Mouse (Mus musculus) G1E (cell line): ENCODE measurements around the gene Olfr317. TPM values are rescaled to one million over a fixed set of nuclear protein-coding genes. Genes with fewer than 3 reads are reported as not detected.
"Not testable (repeated sequence)": the region's sequence is repeated elsewhere in the genome, so short reads cannot be mapped to it uniquely, and the experiment has no call there.

ENCODE experiments used
- ATAC-seq: 2 replicates; pipeline ENCODE4 v1.8.0; 2016; ENCODE audit warnings: mild to moderate bottlenecking; ENCODE audit not compliant: insufficient number of reproducible peaks, poor library complexity, low FRiP score, severe bottlenecking; ENCODE audit errors: extremely low read depth
- DNase-seq: peaks from one replicate; pipeline ENCODE4 v3.0.0; 2012; ENCODE audit warnings: low spot score
- H3K27me3 ChIP-seq: 2 replicates; pipeline ENCODE4 v1.6.1; 2012; ENCODE audit warnings: mild to moderate bottlenecking, low read length, inconsistent platforms; ENCODE audit not compliant: insufficient read depth
- H3K36me3 ChIP-seq: replicated peaks from 2 replicates; pipeline ENCODE3; 2012; ENCODE audit warnings: mild to moderate bottlenecking, inconsistent platforms
- H3K4me1 ChIP-seq: 2 replicates; pipeline ENCODE4 v1.6.1; 2012; ENCODE audit warnings: low read depth, low read length, inconsistent platforms, mixed read lengths; ENCODE audit not compliant: insufficient read depth
- H3K4me3 ChIP-seq: 2 replicates; pipeline ENCODE4 v1.5.1; 2012; ENCODE audit warnings: low read depth, mild to moderate bottlenecking, inconsistent platforms, low read length, moderate library complexity, mixed read lengths
- H3K9me3 ChIP-seq: replicated peaks from 2 replicates; pipeline ENCODE4 v1.6.1; 2012; ENCODE audit warnings: inconsistent platforms
- CTCF ChIP-seq: IDR thresholded peaks from 2 replicates; pipeline ENCODE4 v1.5.1; 2012; ENCODE audit warnings: low read depth, low read length, inconsistent platforms, mixed read lengths
- GATA1 ChIP-seq: IDR thresholded peaks from 2 replicates; pipeline ENCODE4 v1.6.1; 2012; ENCODE audit warnings: borderline replicate concordance, low read length, inconsistent platforms, mixed read lengths
- GATA2 ChIP-seq: IDR thresholded peaks from 2 replicates; pipeline ENCODE4 v1.6.1; 2012; ENCODE audit warnings: low read depth, low read length, inconsistent platforms, borderline replicate concordance
- POLR2AphosphoS5 ChIP-seq: IDR thresholded peaks from 2 replicates; pipeline ENCODE4 v1.6.1; 2012; ENCODE audit warnings: low read depth, low read length, inconsistent platforms; ENCODE audit not compliant: insufficient replicate concordance
- TAL1 ChIP-seq: conservative IDR thresholded peaks from 2 replicates; pipeline ENCODE4 v1.6.1; 2012; ENCODE audit warnings: low read depth, low read length, inconsistent platforms, mixed read lengths
- polyA plus RNA-seq: library from polyadenylated mRNA; stranded (reverse); fragments of >175 nt; gene quantifications from 2 replicates; pipeline ENCODE4 v1.2.3, GENCODE M21; 2012
- total RNA-seq, 2 experiments: library from RNA; stranded (forward) in 1 of 2; stranded (reverse) in 1 of 2; fragments of 200-1000 nt in 1 of 2; fragments of >200 nt in 1 of 2; fragmentation: Nextera tagmentation in 1 of 2; gene quantifications; 2 replicates each; pipeline ENCODE4 v1.2.3; 2014 to 2017

Olfr317 gene
- total and polyA plus RNA-seq, 3 experiments: not detected

DNA sequence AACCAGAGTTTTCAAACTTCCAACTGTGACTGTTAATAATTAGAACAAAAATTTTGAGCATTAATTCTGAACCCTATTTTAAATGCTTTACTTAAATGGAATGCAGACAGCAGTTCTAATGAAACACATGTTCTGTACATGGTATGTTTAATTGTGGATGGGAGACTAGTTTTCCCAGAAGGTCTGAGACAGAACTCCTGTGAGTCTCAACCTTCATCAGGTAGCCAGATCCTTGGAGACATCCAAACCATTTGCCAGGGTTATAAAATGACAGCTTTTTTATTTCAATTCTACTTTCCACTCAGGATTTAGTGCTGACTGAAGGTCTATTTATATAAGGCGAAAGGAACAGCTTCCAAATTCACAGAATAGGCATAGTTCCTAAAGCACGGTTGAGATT, 13.4 kb upstream of the Olfr317 start, which contains the start of gene Olfr316:
Olfr316 (plus strand) TSS at position 301 of the 400 bp plus-strand sequence.
- no peak within 1 kb of the TSS for H3K4me3 ChIP-seq
- TF ChIP-seq GATA2 (no peak), TAL1 (no peak), POLR2AphosphoS5 (no peak), GATA1 (no peak), CTCF (no peak)
- no peaks in the 10 kb centered on the region for H3K9me3 ChIP-seq
- no peaks in the 10 kb centered on the region for H3K27me3 ChIP-seq
- DNase-seq: no peak
- no peaks in the 10 kb centered on the region for H3K4me1 ChIP-seq
- H3K36me3 ChIP-seq: no peaks in the 10 kb centered on the region
- ATAC-seq: no peak

DNA sequence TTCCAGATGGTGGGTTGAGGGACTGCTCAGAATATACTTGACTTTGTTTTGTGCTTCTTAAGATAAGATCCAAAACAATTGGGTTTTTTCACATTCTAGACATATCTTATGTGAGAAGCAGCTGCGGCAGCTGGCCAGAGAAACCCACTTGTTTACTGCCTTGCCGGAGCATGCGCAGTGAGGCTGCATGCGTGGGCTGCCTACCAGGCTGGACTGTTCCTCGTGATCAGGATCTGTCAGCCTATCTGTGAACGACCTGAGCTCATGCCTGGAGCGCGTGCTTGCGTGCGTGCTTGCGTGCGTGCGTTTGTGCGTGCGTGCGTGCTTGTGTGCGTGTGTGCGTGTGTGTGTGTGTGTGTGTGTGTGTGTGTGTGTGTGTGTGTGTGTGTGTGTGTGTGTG, 12.1 kb upstream of the Olfr317 start:
- not testable (repeated sequence) for H3K4me1 ChIP-seq, H3K27me3 ChIP-seq, H3K9me3 ChIP-seq, H3K4me3 ChIP-seq, ATAC-seq, DNase-seq, H3K36me3 ChIP-seq

GRCm38 (mm10) chr11:58733372-58733771, 5.6 kb downstream of the Olfr317 start:
- H3K27me3 ChIP-seq: peaks cover 4% of the 10 kb centered on the region; the same call in 1 of the 2 replicates
- ATAC-seq: no peak

DNA sequence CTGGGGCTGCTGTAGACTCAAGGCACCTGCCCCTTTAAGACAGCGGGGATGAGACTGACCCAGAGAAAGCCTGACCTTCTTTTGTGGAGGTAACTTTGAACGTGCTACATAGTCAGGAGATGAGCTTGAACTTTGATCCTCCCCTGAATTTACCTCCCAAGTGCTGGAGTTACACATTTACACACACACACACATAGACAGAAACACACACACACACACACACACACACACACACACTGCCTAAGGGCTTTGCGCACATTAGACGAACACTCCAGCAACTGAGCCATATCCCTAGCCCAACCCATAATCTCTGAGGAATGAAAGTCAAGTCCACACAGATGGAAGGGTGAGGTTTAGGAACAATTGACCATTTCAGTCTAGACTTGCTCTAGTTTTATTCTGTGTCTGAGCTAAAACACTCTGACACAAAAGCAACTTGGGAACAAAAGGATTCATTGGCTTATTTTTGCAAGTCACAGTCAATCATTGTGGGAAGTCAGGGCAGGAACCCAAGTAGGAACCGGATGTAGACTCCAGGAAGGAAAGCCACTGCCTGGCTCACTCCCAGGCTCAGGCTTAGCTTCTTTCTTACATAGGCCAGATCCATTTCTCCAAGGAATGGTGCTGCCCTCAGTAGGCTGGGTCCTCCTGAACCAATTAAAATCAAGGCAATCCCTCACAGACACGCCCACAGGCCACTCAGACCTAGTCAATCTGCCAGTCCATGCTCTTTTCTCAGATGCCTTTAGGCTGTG, 10.9 kb downstream of the Olfr317 start:
- H3K9me3 ChIP-seq, H3K4me3 ChIP-seq, DNase-seq, H3K36me3 ChIP-seq, ATAC-seq, H3K27me3 ChIP-seq, H3K4me1 ChIP-seq: not testable (repeated sequence)

More at GRCm38 (mm10) chr11:58733372-58733771, 5.6 kb downstream of the Olfr317 start:
- DNase-seq: no peak
- Histone ChIP-seq H3K36me3 (no peaks in the 10 kb centered on the region), H3K4me1 (no peaks in the 10 kb centered on the region), H3K9me3 (no peaks in the 10 kb centered on the region), H3K4me3 (no peak overlapping the region)
- TF ChIP-seq POLR2AphosphoS5 (no peak), GATA2 (no peak), TAL1 (no peak), CTCF (no peak), GATA1 (no peak)

DNA sequence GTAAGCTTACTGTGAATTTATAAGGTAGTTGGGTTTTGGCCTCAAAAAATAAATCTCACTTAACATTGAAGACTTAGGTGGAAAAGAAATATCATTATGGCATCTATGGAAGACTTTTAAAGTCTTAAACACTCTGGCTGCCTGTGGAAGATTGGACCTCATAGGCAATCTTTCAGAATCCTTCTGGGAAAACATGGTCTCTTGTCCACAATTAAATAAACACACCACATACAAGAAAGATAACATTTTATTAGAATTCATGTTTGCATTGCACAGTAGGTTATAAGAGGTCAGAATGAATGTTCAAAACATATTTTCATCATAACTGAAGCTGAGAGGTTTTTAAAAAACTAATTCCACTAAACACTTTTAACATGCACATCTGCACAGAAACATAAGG, 15.1 kb downstream of the Olfr317 start, which contains the start of gene Olfr318:
Olfr318 (minus strand) TSS at position 101 of the 400 bp plus-strand sequence.
- no peaks in the 10 kb centered on the region for H3K27me3 ChIP-seq
- no peaks in the 10 kb centered on the region for H3K4me1 ChIP-seq
- DNase-seq (no peak), ATAC-seq (no peak)
- no peaks in the 10 kb centered on the region for H3K9me3 ChIP-seq
- TF ChIP-seq CTCF (no peak), POLR2AphosphoS5 (no peak), TAL1 (no peak), GATA2 (no peak), GATA1 (no peak)
- no peak within 1 kb of the TSS for H3K4me3 ChIP-seq
- H3K36me3 ChIP-seq: no peaks in the 10 kb centered on the region

DNA sequence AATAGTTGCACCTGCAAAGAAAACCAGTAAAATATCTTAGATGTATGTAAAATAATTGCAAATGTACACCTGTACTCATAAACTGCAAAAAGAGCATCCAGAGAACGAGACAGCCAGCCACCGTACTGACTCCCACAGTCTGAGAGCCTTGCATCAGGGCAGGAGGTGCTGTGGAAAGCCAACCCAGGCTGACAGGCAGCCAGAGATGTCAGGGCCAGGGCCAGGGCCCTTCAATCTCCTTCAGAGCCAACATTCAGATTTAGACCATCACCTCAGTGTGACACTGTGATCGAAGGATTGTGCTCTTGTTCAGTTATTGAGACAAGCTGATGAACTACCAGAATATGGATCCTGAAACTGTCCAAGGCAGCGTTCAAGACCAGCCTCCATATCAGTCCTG, 19.3 kb downstream of the Olfr317 start:
- Histone ChIP-seq H3K4me3 (no peak overlapping the region), H3K9me3 (no peaks in the 10 kb centered on the region), H3K36me3 (no peaks in the 10 kb centered on the region), H3K27me3 (no peaks in the 10 kb centered on the region), H3K4me1 (no peaks in the 10 kb centered on the region)
- ATAC-seq (no peak), DNase-seq (no peak)
- TF ChIP-seq CTCF: no peak

- not testable (repeated sequence) for H3K36me3 ChIP-seq, ATAC-seq, H3K9me3 ChIP-seq, H3K4me3 ChIP-seq, H3K27me3 ChIP-seq, H3K4me1 ChIP-seq, DNase-seq
These were observed 21.3 kb downstream of the Olfr317 start for GRCm38 (mm10) chr11:58717723-58718122.
